Mouse (Mus musculus) layer of hippocampus, postnatal 14 days (tissue): Measurements from ENCODE around the gene Atf5. TPM values are rescaled to one million over a fixed set of nuclear protein-coding genes. Genes with fewer than 3 reads are reported as not detected.

Experiments
- DNase-seq, 2 experiments: peaks; one replicate each; pipeline ENCODE4 v3.0.0; 2021 to 2022; ENCODE audit warnings: low spot score in 2 of 2, mixed read lengths in 1 of 2
- long read RNA-seq, 2 experiments: library from polyadenylated mRNA; stranded (forward); transcript quantifications; one replicate each; pipeline ENCODE4 v2.0.0; 2021
- total RNA-seq, 2 experiments: library from RNA; stranded (reverse); gene quantifications; 2 replicates each; pipeline ENCODE4 v1.2.3; 2021

Atf5 gene
- total RNA-seq, result 10 to 100 TPM; 27.3 to 28.4 TPM
- long read RNA-seq, experiment 1, result 0 reads
- long read RNA-seq, experiment 2, partial matches to known transcripts, result 3 of 3 reads
- long read RNA-seq, experiment 2, other reads (novel, unspliced or antisense), result 0 of 3 reads

DNA sequence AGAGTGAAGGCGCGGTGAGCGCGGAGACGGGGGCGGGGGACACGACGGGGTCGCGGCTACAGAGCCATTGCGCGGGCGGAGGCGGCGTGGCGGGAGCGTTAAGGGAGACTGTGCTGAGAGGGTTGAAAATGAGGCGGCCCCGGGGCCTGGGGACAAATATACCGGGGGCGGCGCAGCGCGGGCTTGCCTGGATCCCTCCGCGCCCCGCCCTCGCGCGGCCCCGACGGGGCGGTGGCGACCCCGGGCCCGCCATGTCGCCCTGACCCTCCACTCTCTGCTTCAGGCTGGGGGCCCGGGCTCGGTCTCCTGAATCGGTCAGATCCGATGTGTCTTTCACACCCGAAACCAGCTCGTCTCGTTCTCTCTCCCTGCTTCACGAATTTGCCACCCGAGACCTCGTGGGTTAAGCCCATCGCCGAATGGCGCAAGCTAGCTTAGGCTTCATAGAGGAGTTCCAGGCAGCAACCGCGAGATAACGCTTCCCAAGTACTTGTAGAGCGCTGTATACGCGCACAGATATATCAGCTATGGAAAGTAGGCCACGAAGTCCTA lies at the start of gene Atf5:
Gene Atf5 (minus strand): TSS at position 189 of the 552 bp plus-strand sequence.
- peak; percentile 49 to 64 for DNase-seq

DNA sequence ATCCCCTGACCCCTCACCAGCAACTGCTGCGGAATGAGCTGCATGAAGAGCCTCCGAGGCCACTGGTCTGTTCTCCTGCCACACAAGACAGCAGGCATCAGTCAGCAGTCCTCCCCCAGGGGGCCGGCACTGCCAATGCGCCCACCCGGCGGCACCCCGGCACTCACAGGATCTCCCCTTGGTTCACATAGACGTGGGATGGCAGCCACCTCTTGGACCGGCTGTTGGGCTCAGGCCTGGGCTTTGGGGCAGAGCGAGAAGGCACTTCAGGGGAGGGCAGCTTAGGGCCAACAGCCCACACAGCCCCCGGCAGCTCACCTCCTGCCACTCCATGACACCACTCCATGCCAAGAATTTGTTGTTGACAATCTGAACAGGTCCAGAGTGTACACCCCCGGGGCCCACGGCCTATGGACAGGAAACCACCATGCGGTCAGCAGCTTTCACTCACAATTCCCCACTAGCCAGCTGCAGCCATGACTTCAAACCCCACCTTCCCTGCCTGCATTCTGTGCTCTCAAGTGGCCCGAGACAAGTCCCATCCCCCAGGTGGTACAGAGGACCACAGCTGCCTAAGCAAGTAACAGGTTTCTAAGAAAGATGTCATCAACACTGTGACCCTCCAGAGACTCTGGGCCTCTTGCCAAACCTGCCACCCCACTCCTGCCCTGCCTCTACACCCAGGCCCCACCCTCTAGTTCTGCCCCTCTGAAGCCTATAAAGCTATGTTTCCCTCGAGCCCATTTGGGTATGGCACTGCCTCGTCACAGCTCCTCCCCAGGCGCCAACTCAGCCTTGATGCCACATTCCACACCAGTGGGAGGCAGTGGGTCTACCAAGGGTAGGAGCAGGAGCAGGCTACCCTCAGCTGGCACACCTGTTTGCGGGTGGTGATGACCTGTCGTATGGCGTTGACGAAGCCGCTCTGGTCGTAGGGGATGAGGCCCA lies 48.4 kb upstream of the Atf5 start:
- DNase-seq, result no peak

DNA sequence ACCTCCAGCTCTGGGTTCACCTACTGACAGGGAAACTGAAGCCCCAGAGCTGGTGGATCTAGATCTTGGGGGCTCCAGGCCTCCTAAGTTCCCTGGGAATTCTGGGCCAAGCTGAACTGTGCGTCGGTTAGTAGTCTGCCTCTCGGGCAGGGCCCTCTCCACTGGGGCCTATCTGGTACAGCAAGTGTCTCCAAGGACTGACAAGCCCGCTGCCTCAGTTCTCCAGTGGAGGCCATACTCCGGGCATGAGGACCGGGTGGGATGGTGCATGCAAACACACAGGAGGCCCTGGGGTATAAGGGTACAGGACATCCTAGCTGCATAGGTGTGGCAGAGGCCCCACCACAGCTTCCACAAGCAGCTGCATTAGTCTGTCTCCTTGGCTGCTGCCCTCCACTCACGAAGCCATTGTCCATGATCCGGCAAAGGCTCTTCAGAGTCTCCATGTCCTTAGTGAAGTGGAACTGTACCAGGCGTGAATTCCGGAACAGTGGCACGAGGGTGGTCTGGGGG lies 47.6 kb upstream of the Atf5 start:
- DNase-seq, result no peak

DNA sequence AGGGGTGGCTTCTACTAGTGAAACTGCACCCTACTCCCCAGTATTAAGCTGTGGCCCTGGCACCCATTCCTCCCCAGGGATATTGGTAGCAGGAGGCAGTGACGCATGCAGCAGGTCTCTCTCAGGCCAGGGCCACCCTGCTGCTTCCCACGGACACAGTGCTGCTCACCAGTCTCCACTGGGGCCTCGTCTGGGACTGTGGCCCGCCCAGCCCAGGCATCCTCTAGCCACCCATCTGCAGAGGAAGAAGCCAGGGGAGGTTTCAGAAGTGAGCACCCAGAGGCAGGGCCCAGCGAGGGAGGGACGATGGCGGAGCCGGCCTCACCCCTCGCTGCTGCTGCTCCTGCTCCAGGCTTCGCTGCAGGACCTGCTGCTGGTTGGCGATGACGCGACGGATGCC lies 46.8 kb upstream of the Atf5 start:
- no peak for DNase-seq

DNA sequence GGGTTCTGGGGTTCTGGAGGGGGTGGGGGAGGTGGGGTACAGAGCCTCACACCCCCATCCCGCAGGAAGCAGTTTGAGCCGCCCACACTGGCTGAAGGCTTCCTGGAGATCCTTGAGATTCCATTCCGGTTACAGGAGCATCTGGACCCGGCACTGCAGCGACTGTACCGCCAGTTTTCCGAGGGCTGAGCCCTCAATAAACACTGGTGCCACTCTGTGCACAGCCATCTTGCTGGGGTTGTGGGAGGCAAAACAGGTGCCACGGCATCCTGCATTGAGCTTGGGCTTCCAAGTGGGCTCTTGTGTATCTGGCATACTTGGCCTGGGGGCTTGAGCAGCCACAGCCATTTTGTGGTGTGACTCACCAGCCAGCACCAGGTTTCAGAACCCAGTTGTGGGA lies 46.0 kb upstream of the Atf5 start:
- DNase-seq, result no peak

DNA sequence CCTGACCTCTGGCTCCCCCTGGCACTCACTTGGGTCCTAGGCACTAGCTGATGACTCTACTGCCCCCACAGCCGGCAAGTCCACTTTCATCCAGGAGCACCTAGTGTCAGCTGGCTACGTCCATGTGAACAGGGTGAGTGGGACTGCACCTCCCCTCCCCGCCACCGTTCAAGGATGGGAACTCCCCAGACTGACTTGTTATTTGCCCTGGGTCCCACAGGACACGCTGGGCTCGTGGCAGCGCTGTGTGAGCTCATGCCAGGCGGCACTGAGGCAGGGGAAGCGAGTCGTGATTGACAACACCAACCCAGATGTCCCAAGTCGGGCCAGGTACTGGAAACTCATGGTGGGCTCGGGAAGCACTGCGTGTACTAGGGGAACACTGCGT lies 45.0 kb upstream of the Atf5 start:
- no peak for DNase-seq

DNA sequence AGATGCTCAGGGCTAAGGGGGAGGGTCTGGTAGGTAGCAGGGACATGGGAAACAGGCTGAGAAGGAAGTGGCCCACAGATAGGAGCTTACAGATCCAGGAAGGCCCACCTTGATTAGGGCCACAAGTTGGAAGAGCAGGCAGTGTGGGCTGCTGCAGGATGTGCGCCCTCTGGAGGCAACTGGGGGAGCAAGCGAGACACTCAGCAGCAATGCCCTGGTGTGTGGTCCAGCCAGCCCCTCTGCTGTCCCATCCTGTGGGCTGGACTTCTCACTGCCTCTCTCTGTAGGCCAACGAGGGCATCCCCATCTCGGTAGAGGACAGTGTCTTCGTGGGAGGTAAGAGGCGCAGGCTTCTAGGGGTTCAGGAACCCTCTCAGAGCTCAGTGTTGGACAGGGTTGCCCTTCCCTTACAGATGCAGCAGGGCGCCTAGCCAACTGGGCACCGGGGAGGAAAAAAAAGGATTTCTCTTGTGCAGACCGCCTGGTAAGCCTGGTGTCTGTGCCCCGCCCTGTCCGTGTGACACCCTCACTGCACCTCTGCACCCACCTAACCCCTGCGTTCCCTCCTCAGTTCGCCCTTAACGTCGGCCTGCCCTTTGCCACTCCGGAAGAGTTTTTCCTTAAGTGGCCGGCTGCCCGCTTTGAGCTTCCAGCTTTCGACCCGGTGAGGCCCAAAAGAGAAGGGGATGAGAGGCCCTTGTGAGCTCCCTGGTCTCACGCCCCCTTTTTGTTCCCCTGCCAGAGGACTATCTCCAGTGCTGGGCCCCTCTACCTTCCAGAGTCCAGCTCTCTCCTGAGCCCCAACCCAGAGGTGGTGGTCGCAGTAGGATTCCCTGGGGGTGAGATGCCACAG lies 44.3 kb upstream of the Atf5 start:
- peak; percentile 66 to 67 for DNase-seq

DNA sequence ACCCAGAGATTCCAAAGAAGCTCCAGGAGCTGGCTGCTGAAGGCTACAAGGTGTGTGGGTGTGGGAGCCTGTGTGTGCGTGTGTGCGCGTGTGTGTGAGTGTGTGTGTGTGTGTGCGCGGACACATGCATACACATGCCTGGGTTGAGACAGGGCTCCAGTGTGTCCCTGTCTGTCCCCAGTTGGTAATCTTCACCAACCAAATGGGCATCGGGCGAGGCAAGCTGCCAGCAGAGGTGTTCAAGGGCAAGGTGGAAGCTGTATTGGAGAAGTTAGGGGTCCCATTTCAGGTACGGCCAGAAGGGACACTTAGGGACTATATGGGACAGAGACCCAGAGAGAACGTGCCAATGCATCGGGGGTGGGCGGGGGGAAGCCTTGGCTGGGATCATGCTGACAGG lies 43.4 kb upstream of the Atf5 start:
- no peak for DNase-seq

DNA sequence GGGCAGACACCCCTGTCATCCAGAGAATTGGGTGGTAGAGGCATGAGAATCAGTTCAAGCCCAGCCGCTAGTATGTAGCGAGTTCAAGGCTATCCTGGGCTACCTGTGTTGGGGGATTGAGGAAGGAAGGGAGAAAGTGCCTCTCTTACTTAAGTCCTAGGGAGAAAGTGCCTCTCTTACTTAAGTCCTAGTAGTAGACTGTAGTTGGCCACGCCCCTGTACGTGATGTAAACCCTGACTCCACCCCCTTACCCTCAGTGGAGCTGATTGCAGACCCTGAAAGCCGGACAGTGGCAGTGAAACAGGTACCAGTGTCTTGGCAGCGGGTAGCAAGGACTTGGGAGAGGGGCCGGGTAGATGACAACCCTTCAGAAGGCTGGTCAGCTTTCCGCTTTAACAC lies 41.4 kb upstream of the Atf5 start:
- DNase-seq, result no peak

DNA sequence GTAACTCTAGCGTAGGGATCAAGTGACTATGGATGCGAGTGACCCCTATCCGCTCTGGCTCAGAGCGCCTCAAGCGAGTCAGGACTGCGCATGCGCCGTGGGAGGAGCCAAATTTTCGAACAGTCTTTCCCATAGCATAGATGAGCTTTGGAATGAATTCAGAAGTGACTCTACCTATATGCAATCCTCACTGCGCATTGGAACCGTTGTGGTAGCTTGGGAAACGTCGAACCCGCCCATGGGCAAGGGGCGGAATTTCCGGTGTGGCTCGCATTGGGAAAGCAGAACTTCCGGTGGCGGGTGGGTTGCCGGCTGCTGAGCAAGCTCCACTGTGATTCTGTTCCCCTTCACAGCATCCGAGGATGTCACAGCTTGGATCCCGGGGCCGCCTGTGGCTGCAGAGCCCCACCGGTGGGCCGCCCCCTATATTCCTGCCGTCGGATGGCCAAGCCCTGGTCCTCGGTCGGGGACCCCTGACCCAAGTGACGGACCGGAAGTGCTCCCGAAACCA lies 40.6 kb upstream of the Atf5 start, which contains the start of gene Pnkp:
Gene Pnkp (plus strand): TSS at position 98 of the 511 bp plus-strand sequence.
- peak; percentile 91 to 94 for DNase-seq

DNA sequence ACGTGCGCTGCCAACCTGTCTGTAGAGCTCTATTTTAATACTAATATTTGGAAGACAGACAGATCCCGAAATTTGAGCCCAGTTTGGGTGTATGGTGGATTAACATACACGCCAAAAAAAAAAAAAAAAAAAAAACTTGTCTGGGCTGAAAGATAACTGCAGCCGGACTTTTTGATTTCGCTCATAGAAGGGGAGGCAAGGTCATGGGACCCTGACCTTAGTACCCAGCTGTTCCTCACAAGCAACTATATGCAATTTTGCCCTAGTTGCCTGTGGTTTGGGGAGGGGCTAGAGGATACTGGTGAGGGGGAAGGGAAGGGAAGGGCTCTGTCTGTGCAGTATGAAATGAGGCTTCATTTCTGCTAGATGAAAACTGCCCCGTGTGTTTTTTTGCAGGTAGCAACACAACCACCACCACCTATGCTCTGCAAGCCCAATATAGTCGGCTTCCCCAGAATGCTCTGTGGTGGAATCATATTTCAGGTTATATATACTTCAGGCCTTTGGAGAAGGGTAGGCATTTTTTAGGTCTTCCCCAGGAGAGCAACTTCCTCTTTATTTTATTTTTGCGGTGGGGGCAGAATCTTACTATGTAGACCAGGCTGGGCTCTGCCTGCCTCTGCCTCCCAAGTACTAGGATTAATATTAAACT lies 39.9 kb upstream of the Atf5 start:
- no peak for DNase-seq

DNA sequence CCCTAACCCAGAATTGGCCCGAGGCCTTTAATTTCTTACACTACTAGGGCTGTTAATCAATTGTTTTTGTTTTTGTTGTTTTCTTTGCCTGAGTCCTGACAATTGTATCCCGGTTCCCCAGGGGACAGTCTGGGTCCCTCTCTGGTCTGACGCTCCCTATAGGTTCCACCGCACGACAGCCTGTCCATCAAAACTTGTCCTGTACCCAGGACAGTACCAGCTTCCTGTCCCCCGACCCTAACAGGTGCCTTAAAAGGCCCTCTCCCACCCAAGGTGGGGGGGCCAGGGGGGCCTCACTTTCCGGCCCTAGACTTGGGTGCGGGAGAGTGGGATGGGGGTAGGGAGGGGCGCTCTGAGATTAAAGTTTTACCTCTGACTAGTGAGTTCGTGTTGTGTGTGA lies 38.6 kb upstream of the Atf5 start:
- DNase-seq, result no peak

DNA sequence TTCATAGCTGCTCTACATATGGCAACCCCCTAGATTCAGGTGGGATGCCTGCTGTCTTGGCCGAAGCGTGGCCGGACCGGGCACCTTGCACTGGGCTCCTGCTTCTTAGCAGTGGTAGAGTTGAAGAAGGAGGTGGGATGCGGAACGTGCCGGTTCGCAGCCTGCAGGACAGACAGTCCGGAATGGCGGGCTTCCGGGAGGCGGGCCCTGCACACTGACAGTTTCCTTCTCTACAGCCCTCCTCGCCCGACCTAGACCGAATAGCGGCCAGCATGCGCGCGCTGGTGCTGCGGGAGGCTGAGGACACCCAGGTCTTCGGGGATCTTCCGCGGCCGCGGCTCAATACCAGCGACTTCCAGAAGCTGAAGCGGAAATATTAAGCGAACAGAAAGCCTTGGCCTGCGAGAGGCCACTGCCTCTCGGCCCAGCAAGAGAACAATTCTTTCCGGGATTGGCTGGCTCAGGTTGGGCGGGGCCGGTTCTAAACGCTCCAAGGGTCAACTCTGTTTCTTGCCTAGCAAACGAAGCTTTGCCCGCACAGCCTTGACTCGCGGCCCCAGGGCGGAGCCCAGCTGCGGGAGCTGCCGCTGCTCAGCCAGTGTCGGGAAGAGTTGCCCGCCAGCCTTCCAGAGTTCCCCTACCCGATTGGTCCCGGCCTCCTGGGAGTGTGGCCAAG lies 38.0 kb upstream of the Atf5 start:
- peak; percentile 76 to 78 for DNase-seq

DNA sequence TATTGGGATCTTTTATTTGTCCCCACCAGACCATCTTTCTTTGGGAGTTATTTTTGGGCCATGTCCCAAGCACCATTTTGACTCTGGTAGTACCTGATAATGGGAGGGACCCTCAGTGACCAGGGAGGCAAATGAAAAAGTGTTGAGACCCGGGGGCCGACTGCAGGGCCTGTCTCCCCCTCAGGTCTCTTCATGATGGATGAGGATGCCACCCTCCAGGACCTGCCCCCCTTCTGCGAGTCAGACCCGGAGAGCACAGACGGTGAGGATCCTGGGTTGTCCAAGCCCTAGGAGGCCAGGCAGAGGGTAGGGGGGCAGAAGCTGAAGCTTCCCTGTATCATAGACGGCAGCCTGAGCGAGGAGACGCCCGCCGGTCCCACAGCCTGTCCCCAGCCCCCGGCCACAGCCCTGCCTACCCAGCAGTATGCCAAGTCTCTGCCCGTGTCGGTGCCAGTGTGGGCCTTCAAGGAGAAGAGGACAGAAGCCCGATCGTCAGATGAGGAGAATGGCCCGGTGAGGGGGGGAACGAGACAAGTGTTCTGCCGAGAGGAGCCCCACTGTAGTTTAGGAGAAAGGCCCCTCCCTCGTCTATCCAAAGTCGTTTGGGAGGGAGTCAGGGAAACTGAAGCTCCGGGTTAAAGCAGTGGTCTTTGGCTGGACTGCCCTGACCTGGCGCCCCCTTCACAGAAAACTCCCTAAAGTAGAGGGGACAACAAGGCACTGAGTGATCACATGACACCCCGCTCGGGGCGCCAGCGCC lies 37.3 kb upstream of the Atf5 start:
- no peak for DNase-seq

DNA sequence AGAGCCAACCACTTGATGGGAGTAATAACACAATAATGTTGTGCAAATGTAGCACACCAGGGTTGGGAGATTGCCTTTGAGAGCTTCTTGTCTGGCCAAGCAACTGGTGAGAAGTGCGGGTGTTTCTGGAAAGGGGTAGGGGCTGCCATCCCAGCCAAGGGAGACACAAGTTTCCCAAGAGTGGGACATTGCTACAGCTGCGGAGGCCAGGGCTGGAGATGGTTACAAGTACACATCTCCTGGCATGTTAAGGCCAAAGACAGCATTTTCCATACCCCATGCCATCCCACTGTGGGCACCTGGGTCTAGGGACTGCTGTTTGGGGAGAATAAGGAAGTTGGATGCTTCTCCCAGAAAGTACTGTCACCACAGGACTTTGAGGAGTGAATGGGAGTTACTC lies 36.6 kb upstream of the Atf5 start:
- no peak for DNase-seq

DNA sequence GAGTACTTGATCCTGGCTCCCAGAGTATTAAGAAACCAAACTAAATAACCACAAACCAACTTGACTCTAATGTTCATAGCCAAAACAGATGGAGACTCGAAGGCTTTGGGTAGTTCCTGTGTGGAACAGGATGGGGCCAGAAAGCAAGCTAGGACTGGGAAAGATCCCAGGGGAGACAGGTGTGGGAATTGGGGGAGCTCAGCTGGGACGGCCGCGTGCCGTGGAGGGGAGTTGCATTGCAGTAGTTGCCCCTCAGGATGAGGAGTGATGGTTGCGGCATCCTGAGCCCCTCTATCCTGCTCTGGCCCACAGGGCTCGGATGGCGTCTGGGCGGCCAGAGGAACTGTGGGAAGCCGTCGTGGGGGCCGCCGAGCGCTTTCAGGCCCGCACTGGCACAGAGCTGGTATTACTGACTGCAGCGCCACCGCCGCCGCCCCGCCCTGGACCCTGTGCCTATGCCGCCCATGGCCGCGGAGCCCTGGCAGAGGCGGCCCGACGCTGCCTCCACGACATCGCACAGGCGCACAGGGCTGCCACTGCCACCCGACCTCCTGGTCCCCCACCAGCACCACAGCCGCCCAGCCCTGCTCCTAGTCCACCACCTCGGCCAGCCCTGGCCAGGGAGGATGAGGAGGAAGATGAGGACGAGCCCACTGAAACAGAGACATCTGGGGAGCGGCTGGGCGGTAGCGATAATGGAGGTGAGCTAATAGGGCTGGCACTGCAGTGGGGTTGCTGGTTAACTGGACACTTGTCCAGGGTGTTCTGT lies 36.0 kb upstream of the Atf5 start:
- DNase-seq, result no peak

DNA sequence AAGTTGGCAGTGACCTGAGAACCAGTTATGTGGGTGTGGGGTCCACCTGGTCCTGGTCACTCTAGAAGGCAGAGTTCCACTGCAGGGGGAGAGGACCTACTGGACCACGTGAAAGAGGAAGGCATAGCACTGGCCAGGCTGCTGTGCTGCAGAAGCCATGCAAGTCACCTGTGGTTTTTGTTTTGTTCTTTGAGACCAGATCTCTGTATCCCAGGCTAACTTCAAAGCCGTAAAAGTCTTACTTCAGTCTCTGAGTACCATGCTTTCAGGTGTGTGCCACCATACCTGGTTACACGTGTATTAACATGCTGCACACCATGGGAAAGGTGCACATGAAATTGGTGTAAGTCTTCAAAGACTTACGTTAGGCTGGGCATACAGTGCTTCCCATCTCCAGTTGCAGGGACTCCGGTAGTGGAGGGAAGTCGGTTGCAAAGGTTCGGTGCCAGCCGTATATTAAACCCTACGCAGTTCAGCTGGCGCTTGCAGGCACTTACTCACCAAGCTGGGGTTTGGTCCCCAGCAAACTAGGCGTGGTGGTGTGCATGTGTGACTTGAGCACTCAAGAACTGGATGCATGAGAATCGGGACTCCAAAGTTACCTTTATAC lies 35.3 kb upstream of the Atf5 start:
- no peak for DNase-seq
